Mouse (Mus musculus) heart, embryonic 15.5 days (tissue): ENCODE data around the gene 1110008P14Rik. TPM values are rescaled to one million over a fixed set of nuclear protein-coding genes. Genes with fewer than 3 reads are reported as not detected.

ENCODE experiments used
- ATAC-seq: fragments of 200-750 bp; cut with Nextera tagmentation; replicated peaks from 2 replicates; pipeline ENCODE4 v1.8.0; 2017; ENCODE audit warnings: low read depth, moderate TSS enrichment; ENCODE audit not compliant: insufficient number of reproducible peaks, insufficient read depth, low FRiP score
- H3K27ac ChIP-seq: fragments of 300-500 bp; sonication (generic); 2 replicates; pipeline ENCODE4 v1.5.1; 2015; ENCODE audit warnings: mild to moderate bottlenecking, inconsistent platforms
- H3K27me3 ChIP-seq: fragments of 300-500 bp; sonication (generic); 2 replicates; pipeline ENCODE4 v1.6.1; 2015; ENCODE audit warnings: inconsistent platforms
- H3K36me3 ChIP-seq: fragments of 300-500 bp; sonication (generic); 2 replicates; pipeline ENCODE4 v1.6.1; 2015; ENCODE audit warnings: mild to moderate bottlenecking, inconsistent platforms
- H3K4me1 ChIP-seq: fragments of 300-500 bp; sonication (generic); replicated peaks from 2 replicates; pipeline ENCODE4 v1.6.1; 2015; ENCODE audit warnings: inconsistent platforms
- H3K4me2 ChIP-seq: fragments of 300-500 bp; sonication (generic); 2 replicates; pipeline ENCODE4 v1.6.1; 2015; ENCODE audit warnings: inconsistent platforms, mild to moderate bottlenecking, moderate library complexity
- H3K4me3 ChIP-seq: fragments of 300-500 bp; sonication (generic); 2 replicates; pipeline ENCODE4 v1.5.1; 2015; ENCODE audit warnings: mild to moderate bottlenecking, inconsistent platforms
- H3K9ac ChIP-seq: fragments of 300-500 bp; sonication (generic); 2 replicates; pipeline ENCODE4 v1.6.1; 2015; ENCODE audit warnings: mild to moderate bottlenecking, inconsistent platforms
- H3K9me3 ChIP-seq: fragments of 300-500 bp; sonication (generic); replicated peaks from 2 replicates; pipeline ENCODE4 v1.6.1; 2016; ENCODE audit warnings: inconsistent platforms
- WGBS: fragments of 180-500 bp; shearing (Covaris S2); methylation state at CpG from one replicate; pipeline ENCODE4 v1.1.7; 2015; ENCODE audit warnings: mixed read lengths; 5-methylcytosine and 5-hydroxymethylcytosine counted together
- polyA plus RNA-seq: library from polyadenylated mRNA; unstranded; fragments of >200 nt; fragmentation: Nextera tagmentation; extraction: Ambion mirVana; gene quantifications from 2 replicates; pipeline ENCODE4 v1.2.1, GENCODE M21; 2015

Gene 1110008P14Rik
- polyA plus RNA-seq = 43.9 and 46.0 TPM in 2 replicates

DNA sequence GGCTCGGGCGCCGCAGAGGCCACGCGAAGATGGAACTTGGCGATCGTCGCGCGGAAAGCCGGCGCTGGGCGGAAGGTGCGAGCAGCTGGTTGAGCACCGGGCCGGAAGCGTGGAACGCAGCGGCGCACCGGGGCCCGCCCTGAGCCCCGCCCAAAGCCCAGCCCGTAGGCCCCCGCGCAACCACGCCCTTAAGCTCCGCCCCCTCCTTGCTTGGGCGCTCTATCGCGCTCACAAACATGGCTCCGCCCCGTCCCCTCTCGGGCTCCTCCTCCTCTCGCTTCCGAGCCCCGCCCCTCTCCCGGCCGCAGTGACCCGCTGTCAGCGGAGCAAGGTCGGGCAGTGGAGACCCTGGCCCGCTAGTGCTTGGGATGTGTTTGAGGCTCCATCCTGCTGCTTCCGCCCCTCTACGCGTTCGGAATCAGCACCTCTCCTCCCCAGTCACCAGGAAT, at the start of gene 1110008P14Rik:
1110008P14Rik (minus strand) TSS at position 164 of the 449 bp plus-strand sequence.
- H3K27ac ChIP-seq = peak within 1 kb of the TSS; percentile 50

DNA sequence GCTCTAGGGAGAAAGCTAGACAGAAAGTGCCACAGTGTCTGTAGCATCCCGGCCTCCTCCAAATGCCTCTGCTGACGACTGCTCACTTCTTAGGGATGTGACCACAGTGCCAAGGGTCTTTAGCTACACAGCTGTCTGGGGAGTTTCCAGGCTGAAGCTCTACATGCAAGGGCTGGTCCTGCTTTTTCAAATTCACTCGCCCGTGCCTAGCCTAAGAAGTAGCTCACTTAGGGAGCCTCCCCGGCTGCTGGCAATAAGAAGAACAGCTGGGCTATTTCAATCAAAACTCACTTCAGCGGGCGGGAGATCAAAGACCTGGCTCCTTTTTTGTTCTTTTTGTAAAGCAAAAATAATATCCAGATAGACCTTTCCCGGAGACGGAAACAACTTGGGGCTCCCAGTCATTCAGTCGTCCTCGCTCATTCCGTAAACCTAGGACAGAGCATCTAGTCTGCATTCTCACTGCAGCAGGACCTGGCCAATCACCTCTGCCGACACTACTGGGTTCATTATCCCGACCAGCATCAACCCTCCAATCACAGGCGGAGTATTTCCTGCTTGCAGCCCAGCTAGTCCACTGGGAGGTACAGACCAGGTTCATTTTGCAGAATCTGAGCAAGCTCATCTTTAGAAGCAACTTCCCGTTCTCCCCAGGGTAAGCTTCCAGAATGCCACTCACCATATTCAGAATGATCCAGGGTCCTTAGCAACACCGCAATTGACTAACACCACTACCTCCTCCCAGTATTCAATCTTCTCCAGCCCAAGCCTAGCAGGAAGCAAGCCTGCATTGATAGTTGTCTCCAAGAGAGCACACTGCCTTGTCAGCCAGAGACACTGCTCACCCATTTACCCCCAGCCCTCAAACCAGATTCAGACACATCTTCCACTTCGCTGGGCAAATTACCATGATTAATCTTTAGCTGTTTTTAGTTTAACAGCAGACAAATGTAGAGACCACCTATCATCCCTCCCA, 49.3 kb upstream of the 1110008P14Rik start:
- H3K4me1 ChIP-seq = peaks cover 27% of the 10 kb centered on the region
- no peaks in the 10 kb centered on the region for H3K36me3 ChIP-seq
- H3K9me3 ChIP-seq = no peaks in the 10 kb centered on the region
- WGBS = 13% methylated on average over 18 of the region's 18 CpGs
- peak overlapping the region; percentile 43 for H3K4me3 ChIP-seq
- H3K9ac ChIP-seq = 0 out of 2 replicates have a peak overlapping the region, but pooled peaks have one; percentile 35
- no peaks in the 10 kb centered on the region for H3K27me3 ChIP-seq
- peak overlapping the region; percentile 63 for H3K27ac ChIP-seq
- peak overlapping the region; percentile 63 for H3K4me2 ChIP-seq
- ATAC-seq = peak; percentile 83

More for the DNA sequence above, at the start of gene 1110008P14Rik:
- Histone ChIP-seq H3K27me3 (peaks cover 7% of the 10 kb centered on the region; the same call in 1 of the 2 replicates), H3K4me2 (peak within 1 kb of the TSS; percentile 91), H3K36me3 (peaks cover 26% of the 10 kb centered on the region), H3K9me3 (no peaks in the 10 kb centered on the region), H3K9ac (peak within 1 kb of the TSS; percentile 60), H3K4me1 (peaks cover 11% of the 10 kb centered on the region), H3K4me3 (peak within 1 kb of the TSS; percentile 58)
- ATAC-seq = peak; percentile 91
- WGBS = under 1% methylated on average over 47 of the region's 47 CpGs

DNA sequence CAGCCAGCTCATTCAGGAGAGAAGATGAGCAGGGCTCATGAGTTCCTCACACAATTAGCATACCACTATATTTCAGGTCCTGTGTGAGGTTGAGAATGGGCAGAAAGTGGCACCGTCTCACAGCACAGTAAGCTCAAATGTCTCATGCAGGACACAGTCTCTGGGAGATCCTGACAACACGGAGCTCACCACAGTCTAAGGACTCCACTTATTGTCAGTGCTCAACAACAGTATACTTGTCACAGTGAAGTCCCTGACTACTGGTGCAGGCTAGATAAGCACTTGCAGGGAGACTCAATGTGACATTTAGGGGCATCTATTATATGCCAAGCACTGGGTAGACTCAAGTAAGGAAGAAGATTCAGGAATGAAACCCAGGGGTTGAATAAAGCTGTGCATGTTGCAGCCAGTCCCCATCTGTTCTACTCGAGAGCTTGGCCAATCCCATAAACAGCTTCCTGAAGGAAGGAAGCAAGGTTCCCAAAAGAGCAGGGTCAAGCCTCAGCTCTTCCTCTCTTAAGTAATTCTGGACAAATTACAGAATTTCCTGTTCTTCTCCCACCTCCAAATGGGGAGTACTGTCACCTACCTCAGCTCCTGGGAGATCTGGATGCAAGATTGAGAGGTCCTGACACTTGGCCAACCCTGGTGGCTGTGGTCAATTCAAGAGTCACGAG, 47.6 kb upstream of the 1110008P14Rik start:
- ATAC-seq = no peak
- Histone ChIP-seq H3K27ac (peak overlapping the region; percentile 24), H3K4me3 (no peak overlapping the region), H3K9me3 (no peaks in the 10 kb centered on the region), H3K36me3 (no peaks in the 10 kb centered on the region), H3K4me2 (0 out of 2 replicates have a peak overlapping the region, but pooled peaks have one; percentile 12), H3K9ac (no peak overlapping the region), H3K27me3 (no peaks in the 10 kb centered on the region), H3K4me1 (peaks cover 37% of the 10 kb centered on the region)
- 65% methylated on average over 4 of the region's 4 CpGs for WGBS

DNA sequence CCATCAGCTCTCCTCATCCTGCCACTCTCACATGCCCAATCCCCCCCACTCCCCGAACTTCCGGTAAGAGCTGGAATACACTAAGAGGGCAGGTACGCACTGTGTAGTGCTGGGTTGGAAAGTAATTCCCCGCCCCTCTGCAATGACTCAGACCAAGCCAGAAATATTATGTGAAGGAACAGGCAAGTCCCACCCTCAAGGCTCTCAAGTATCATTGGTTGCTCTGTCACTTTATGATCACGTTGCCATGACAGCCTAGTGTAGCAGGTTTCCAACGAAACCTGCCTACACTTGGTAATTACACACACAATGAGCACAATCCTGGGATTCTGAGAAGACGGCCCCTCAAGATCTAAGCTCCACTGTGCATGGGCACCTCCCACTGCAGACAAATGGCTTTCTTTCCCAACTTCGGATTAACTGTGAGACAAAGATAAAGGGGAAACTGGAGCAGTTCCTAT, 46.6 kb upstream of the 1110008P14Rik start:
- peak overlapping the region; percentile 24 for H3K27ac ChIP-seq
- no peak overlapping the region for H3K9ac ChIP-seq
- no peak; the same call in 1 of the 2 replicates for ATAC-seq
- peak overlapping the region; percentile 12; the same call in 1 of the 2 replicates for H3K4me2 ChIP-seq
- no peaks in the 10 kb centered on the region for H3K36me3 ChIP-seq
- H3K9me3 ChIP-seq = no peaks in the 10 kb centered on the region
- H3K4me3 ChIP-seq = no peak overlapping the region
- H3K4me1 ChIP-seq = peaks cover 47% of the 10 kb centered on the region
- 53% methylated on average over 8 of the region's 8 CpGs for WGBS
- no peaks in the 10 kb centered on the region for H3K27me3 ChIP-seq

DNA sequence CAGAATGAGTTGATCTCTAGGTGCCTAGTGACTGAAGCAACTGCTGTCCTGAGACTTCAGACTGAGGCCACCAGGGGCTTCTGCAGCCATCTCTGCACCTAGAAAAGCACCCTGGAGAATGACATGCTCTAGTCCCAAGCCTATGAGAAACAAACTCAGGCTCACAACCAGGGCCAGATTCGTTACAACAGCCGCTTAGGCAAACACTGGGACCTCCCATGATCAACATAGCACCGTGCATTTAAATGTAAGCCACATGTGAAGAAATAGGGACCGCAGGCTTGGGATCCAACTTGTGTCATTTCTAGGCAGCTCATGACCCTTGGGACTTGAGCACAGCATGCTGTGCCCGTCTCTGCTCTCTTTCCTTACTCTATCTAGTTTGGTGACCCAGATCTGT, 46.0 kb upstream of the 1110008P14Rik start:
- no peak for ATAC-seq

DNA sequence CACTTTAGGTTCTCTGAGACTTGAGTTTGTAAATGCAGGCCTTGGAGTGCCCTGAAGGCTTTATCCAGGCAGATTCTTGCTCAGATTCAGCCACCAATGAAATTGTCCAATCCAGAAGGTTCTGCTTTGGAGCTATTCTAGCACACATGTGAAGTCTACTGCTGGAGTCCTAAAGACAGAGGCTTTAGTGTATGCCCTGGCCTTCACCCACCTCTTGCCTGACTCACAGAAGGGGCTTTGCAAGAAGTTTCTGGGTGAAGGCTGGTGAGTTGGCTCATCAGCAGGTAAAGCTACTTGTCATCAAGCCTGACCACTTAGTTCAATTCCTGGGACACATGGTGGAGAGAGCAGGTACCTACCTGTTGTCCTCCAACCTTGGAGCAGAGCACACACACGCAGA, 44.4 kb upstream of the 1110008P14Rik start:
- H3K4me1 ChIP-seq = peaks cover 61% of the 10 kb centered on the region
- ATAC-seq = no peak
- H3K4me3 ChIP-seq = no peak overlapping the region
- no peak overlapping the region for H3K4me2 ChIP-seq
- no peak overlapping the region for H3K9ac ChIP-seq
- H3K27ac ChIP-seq = no peak overlapping the region
- 97% methylated on average over 1 of the region's 1 CpGs for WGBS
- H3K36me3 ChIP-seq = 0 out of 2 replicates have a peak, but pooled peaks cover 1% of the 10 kb centered on the region
- no peaks in the 10 kb centered on the region for H3K9me3 ChIP-seq
- H3K27me3 ChIP-seq = no peaks in the 10 kb centered on the region

More for the DNA sequence above, 46.0 kb upstream of the 1110008P14Rik start:
- Histone ChIP-seq H3K4me2 (no peak overlapping the region), H3K9me3 (no peaks in the 10 kb centered on the region), H3K9ac (no peak overlapping the region), H3K27ac (peak overlapping the region; percentile 24; the same call in 1 of the 2 replicates), H3K36me3 (no peaks in the 10 kb centered on the region), H3K4me3 (no peak overlapping the region), H3K4me1 (peaks cover 53% of the 10 kb centered on the region), H3K27me3 (no peaks in the 10 kb centered on the region)
- 78% methylated on average over 5 of the region's 5 CpGs for WGBS

DNA sequence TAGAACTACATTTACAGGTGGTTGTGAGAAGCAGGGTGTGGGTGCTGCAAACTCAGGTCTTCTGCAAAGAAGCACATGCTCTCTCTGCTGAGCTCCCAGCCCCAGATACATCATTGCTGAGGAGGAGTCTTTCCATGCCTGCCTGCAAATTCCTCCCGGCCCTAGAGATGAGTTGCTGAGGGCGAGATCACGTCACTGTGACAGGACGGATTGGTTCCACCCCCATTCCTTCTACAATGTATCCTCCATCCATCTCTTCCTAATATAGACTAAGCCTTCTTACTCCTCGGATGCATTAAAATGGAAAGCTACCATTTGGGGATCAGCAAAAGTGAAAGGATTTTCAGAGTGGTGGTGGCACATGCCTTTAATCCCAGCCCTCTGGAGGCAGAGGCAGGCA, 43.8 kb upstream of the 1110008P14Rik start:
- H3K4me3 ChIP-seq = no peak overlapping the region
- no peaks in the 10 kb centered on the region for H3K27me3 ChIP-seq
- H3K27ac ChIP-seq = no peak overlapping the region
- H3K9ac ChIP-seq = no peak overlapping the region
- no peak overlapping the region for H3K4me2 ChIP-seq
- 0 out of 2 replicates have a peak, but pooled peaks cover 3% of the 10 kb centered on the region for H3K36me3 ChIP-seq
- 55% methylated on average over 5 of the region's 5 CpGs for WGBS
- no peaks in the 10 kb centered on the region for H3K9me3 ChIP-seq
- peaks cover 57% of the 10 kb centered on the region for H3K4me1 ChIP-seq
- ATAC-seq = no peak

DNA sequence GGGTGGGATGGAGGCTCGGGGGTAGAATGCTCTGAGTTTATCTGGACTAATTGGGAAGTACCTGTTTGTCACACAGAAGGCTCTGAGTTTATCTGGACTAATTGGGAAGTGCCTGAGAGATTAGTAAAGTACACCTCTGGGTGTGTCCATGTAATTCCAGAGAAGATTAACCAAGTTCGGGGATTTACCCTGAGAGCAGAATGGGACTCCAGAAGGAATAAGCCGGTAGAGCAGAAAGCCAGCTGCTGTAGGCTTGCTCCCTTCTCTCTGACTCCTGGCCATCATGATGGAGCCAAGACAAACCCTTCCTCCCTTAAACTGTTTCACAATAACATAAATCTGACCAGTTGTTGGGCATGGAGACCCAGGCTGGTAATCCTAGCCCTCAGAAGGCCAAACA, 43.1 kb upstream of the 1110008P14Rik start:
- Histone ChIP-seq H3K4me2 (no peak overlapping the region), H3K36me3 (0 out of 2 replicates have a peak, but pooled peaks cover 10% of the 10 kb centered on the region), H3K4me3 (no peak overlapping the region), H3K27me3 (no peaks in the 10 kb centered on the region), H3K9me3 (no peaks in the 10 kb centered on the region), H3K27ac (peak overlapping the region; percentile 84), H3K9ac (no peak overlapping the region), H3K4me1 (peaks cover 53% of the 10 kb centered on the region)
- WGBS = 36% methylated on average over 3 of the region's 3 CpGs
- ATAC-seq = no peak

DNA sequence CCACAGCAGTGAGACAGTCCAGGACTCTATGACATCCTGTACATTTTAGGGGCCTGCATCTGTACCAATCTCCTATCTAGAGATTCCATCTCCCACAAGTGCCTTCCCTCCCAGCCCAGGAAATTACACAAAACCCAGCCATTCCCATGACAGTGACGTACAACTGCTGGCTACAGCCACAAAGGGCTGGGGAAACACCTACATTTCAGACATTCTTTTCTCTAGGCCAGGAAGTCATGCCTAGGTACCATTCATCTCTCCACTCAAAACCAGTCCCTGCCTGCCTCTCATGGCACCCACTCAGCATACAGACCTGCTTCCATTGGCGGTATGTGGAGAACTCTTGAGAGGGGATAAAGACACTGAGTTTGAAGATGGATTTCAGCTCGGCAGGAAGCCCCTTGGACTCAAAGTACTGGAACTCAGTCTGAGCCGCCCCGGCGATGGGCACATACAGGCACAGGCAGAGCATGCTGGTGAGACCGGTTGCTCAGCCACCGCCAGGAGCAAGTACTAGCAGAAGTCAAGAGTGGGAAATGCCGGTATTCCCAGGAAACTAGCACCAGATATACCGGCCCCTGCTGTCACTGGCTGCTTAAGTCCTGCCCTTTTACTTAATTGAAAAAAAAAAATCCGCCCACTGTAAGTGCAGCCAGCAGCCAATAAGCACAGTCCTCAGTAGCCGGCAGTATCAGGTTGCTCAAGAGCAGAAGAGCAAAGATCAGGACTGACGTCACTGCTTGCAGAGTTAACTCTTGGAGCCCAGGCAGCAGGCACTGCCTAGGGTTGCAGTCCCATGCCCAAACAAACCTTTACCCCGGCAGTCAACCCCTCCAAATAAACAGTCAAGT, 42.0 kb upstream of the 1110008P14Rik start:
- Histone ChIP-seq H3K4me3 (peak overlapping the region; percentile 48), H3K27ac (peak overlapping the region; percentile 84), H3K27me3 (no peaks in the 10 kb centered on the region), H3K4me1 (peaks cover 48% of the 10 kb centered on the region), H3K9ac (peak overlapping the region; percentile 46), H3K9me3 (no peaks in the 10 kb centered on the region), H3K36me3 (peaks cover 19% of the 10 kb centered on the region; the same call in 1 of the 2 replicates), H3K4me2 (peak overlapping the region; percentile 80)
- 2% methylated on average over 14 of the region's 14 CpGs for WGBS
- ATAC-seq = peak; percentile 92

DNA sequence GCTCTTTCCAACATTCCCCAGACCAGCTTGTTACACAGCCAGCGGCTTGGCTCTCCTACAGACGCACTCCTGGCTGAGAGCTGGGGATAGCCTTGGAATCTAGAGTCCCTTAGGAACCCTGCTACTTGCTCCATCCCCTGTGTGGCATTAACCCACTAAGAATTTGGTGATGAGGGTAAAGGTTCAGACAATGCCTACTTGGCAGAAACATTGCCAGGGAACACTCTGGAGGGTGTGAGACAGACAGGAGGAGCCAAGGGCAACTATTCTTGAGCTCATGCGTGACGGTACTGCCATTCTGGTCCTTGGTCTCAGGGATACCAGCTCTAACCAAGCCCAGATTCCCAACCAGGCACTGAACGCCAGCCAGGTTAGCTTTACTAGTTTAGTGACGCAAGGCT, 40.1 kb upstream of the 1110008P14Rik start:
- no peaks in the 10 kb centered on the region for H3K9me3 ChIP-seq
- no peaks in the 10 kb centered on the region for H3K27me3 ChIP-seq
- no peak overlapping the region for H3K4me3 ChIP-seq
- peaks cover 37% of the 10 kb centered on the region for H3K36me3 ChIP-seq
- no peak for ATAC-seq
- WGBS = 91% methylated on average over 6 of the region's 6 CpGs
- H3K27ac ChIP-seq = no peak overlapping the region
- H3K4me2 ChIP-seq = no peak overlapping the region
- H3K9ac ChIP-seq = no peak overlapping the region
- peaks cover 38% of the 10 kb centered on the region for H3K4me1 ChIP-seq
